Mouse (Mus musculus): ENCODE data around the gene Strc. TPM values are rescaled to one million over a fixed set of nuclear protein-coding genes. Genes with fewer than 3 reads are reported as not detected.

Gene Strc
- polyA plus RNA-seq, 1 experiment, result 0.11 TPM

DNA sequence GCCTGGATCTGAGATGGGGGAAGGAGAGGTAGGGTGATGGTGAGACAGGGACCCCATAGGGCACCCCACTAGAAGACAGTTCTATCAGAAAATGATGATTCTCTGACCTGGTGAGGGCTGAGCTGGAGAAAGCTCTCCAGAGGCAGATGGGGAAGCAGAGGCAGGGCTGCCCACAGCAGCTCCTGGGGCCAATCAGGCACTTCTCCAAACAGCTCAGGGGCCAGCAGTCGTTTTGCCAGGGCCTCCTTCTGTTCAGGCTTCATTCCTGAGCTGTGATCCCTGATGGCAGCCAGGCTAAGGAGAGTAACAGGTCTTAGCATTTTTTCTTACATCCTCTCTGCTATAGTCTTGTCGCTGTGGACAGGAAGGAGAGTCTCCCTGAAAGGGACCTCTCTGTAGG is 12.2 kb downstream of the Strc start:
- no peak overlapping the region for H3K27ac ChIP-seq (ENCODE audit: control insufficient read depth, insufficient read depth, low read depth, low read length)
- H3K27me3 ChIP-seq (ENCODE audit: control insufficient read depth, insufficient read depth, low read length), result no peaks in the 10 kb centered on the region
- TF ChIP-seq POLR2A (IDR thresholded peaks at IDR 0.05; ENCODE audit: control insufficient read depth, low read depth, low read length) (no peak), CTCF (IDR thresholded peaks at IDR 0.05; ENCODE audit: control insufficient read depth, insufficient read depth, insufficient replicate concordance, low read depth, low read length) (no peak)

DNA sequence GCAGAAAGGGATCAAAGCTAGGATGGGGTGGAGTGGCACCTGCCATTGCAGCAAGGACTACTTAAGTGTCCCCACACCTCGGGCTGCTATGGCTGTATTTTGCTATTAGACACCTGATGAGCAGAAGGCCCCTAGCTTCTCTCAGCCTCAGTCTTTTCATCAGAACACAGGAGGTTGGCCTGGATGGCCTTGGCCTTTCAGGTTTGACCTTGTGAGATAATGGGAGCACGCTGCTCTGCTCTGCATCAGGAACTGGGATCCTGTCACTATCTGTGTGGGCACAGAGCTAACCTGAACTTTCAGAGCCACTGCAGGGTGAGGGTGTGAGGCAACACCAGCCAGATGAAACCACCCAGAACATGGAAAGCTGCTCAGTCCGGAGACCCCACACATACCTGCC is 14.7 kb downstream of the Strc start:
- Histone ChIP-seq H3K27me3 (ENCODE audit: control insufficient read depth, insufficient read depth, low read length) (no peaks in the 10 kb centered on the region), H3K27ac (ENCODE audit: control insufficient read depth, insufficient read depth, low read depth, low read length) (no peak overlapping the region), H3K4me3 (ENCODE audit: control insufficient read depth, low read depth, low read length) (no peak overlapping the region), H3K36me3 (ENCODE audit: control insufficient read depth, insufficient read depth, low read length) (no peaks in the 10 kb centered on the region), H3K4me1 (ENCODE audit: control insufficient read depth, insufficient read depth, low read length) (peaks cover 6% of the 10 kb centered on the region)
- TF ChIP-seq CTCF (IDR thresholded peaks at IDR 0.05; ENCODE audit: control insufficient read depth, insufficient read depth, insufficient replicate concordance, low read depth, low read length), result no peak
- no peak for TF ChIP-seq POLR2A (IDR thresholded peaks at IDR 0.05; ENCODE audit: control insufficient read depth, low read depth, low read length)

More for the DNA sequence above, 12.2 kb downstream of the Strc start:
- H3K4me3 ChIP-seq (ENCODE audit: control insufficient read depth, low read depth, low read length), result no peak overlapping the region
- no peaks in the 10 kb centered on the region for H3K36me3 ChIP-seq (ENCODE audit: control insufficient read depth, insufficient read depth, low read length)
- peaks cover 6% of the 10 kb centered on the region for H3K4me1 ChIP-seq (ENCODE audit: control insufficient read depth, insufficient read depth, low read length)

DNA sequence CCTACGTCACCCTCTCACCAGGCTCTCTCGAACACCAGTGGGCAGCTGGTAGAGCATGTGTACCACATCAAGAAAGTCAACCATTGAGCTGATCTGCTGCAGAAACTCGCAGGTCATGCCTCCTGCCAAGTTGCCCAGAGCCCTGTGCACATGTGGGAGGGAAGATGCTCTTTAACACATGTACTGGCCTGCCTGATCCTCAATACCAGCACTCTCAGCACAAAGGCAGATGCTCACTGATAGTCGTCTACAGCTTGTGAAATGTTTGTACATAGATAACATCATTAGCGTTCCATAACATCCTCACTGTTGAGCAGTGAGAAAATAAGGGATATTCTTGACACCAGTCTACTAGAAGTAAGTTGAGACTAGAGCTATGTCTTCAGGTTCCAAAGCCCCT is 16.0 kb downstream of the Strc start:
- H3K4me3 ChIP-seq (ENCODE audit: control insufficient read depth, low read depth, low read length), result no peak overlapping the region
- no peaks in the 10 kb centered on the region for H3K27me3 ChIP-seq (ENCODE audit: control insufficient read depth, insufficient read depth, low read length)
- TF ChIP-seq CTCF (IDR thresholded peaks at IDR 0.05; ENCODE audit: control insufficient read depth, insufficient read depth, insufficient replicate concordance, low read depth, low read length) (no peak), POLR2A (IDR thresholded peaks at IDR 0.05; ENCODE audit: control insufficient read depth, low read depth, low read length) (no peak)
- H3K36me3 ChIP-seq (ENCODE audit: control insufficient read depth, insufficient read depth, low read length), result no peaks in the 10 kb centered on the region
- no peak overlapping the region for H3K27ac ChIP-seq (ENCODE audit: control insufficient read depth, insufficient read depth, low read depth, low read length)
- H3K4me1 ChIP-seq (ENCODE audit: control insufficient read depth, insufficient read depth, low read length), result no peaks in the 10 kb centered on the region

DNA sequence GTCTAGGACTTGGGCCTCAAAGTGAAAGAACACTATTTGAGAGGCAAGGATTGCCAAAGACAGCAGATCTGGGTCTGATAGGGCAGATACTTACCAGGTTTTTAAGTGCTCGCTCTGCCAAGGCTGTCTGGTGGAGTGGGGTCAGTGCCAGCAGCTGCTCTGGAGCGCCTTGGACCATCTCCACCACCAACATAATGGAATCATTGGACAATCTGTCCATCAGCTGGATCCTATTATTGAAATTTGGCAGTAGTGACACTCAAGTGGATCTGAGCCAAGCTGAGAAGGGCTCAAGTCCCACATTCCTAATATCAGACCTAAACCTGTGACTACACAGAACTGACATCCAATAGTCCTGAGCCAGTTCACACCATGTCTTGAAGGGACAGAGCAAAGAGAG is 18.1 kb downstream of the Strc start:
- H3K4me3 ChIP-seq (ENCODE audit: control insufficient read depth, low read depth, low read length), result no peak overlapping the region
- no peaks in the 10 kb centered on the region for H3K4me1 ChIP-seq (ENCODE audit: control insufficient read depth, insufficient read depth, low read length)
- H3K27me3 ChIP-seq (ENCODE audit: control insufficient read depth, insufficient read depth, low read length), result no peaks in the 10 kb centered on the region
- no peaks in the 10 kb centered on the region for H3K36me3 ChIP-seq (ENCODE audit: control insufficient read depth, insufficient read depth, low read length)
- no peak for TF ChIP-seq CTCF (IDR thresholded peaks at IDR 0.05; ENCODE audit: control insufficient read depth, insufficient read depth, insufficient replicate concordance, low read depth, low read length)
- TF ChIP-seq POLR2A (IDR thresholded peaks at IDR 0.05; ENCODE audit: control insufficient read depth, low read depth, low read length), result no peak
- H3K27ac ChIP-seq (ENCODE audit: control insufficient read depth, insufficient read depth, low read depth, low read length), result no peak overlapping the region

DNA sequence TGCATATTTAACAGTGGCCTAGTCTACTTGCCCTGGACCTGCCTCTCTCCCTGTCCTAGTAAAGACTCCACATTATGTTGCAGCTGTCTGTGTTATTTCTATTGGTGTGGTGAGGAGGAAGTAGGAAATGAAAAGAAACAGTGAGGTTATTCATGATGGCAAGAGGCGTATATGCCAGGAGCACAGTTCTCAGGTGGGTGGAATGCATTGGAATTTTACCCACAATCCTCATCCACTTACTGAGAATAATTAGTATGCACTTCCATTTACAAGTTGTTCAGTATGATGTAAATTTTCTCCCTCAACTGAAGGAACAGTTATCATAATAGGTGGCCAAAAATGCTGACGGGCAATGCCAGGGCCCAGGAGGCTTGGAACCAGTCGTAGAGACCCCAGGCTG is 23.3 kb downstream of the Strc start:
- no peak overlapping the region for H3K27ac ChIP-seq (ENCODE audit: control insufficient read depth, insufficient read depth, low read depth, low read length)
- H3K27me3 ChIP-seq (ENCODE audit: control insufficient read depth, insufficient read depth, low read length), result 0 out of 2 replicates have a peak, but pooled peaks cover 1% of the 10 kb centered on the region
- H3K36me3 ChIP-seq (ENCODE audit: control insufficient read depth, insufficient read depth, low read length), result no peaks in the 10 kb centered on the region
- TF ChIP-seq CTCF (IDR thresholded peaks at IDR 0.05; ENCODE audit: control insufficient read depth, insufficient read depth, insufficient replicate concordance, low read depth, low read length) (no peak), POLR2A (IDR thresholded peaks at IDR 0.05; ENCODE audit: control insufficient read depth, low read depth, low read length) (no peak)
- H3K4me3 ChIP-seq (ENCODE audit: control insufficient read depth, low read depth, low read length), result no peak overlapping the region
- peaks cover 5% of the 10 kb centered on the region for H3K4me1 ChIP-seq (ENCODE audit: control insufficient read depth, insufficient read depth, low read length)

DNA sequence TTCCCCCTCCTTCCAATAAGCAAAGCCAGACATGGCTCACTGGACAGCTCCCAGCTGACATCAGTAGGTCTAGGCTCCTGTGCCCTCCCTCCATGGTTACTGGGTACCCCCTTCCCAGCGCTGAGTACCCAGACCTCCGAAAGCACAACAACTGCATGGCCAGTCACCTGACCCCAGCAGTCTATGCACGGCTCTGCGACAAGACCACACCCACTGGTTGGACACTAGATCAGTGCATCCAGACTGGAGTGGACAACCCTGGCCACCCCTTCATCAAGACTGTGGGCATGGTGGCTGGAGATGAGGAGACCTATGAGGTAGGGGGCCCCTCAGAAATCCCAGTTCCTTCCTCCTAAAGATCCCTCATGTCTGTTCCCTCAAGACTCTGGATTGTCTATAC is 27.5 kb downstream of the Strc start:
- H3K4me3 ChIP-seq (ENCODE audit: control insufficient read depth, low read depth, low read length), result no peak overlapping the region
- TF ChIP-seq POLR2A (IDR thresholded peaks at IDR 0.05; ENCODE audit: control insufficient read depth, low read depth, low read length) (no peak), CTCF (IDR thresholded peaks at IDR 0.05; ENCODE audit: control insufficient read depth, insufficient read depth, insufficient replicate concordance, low read depth, low read length) (no peak)
- H3K36me3 ChIP-seq (ENCODE audit: control insufficient read depth, insufficient read depth, low read length), result no peaks in the 10 kb centered on the region
- H3K4me1 ChIP-seq (ENCODE audit: control insufficient read depth, insufficient read depth, low read length), result peaks cover 14% of the 10 kb centered on the region
- H3K27me3 ChIP-seq (ENCODE audit: control insufficient read depth, insufficient read depth, low read length), result 0 out of 2 replicates have a peak, but pooled peaks cover 2% of the 10 kb centered on the region
- H3K27ac ChIP-seq (ENCODE audit: control insufficient read depth, insufficient read depth, low read depth, low read length), result no peak overlapping the region

DNA sequence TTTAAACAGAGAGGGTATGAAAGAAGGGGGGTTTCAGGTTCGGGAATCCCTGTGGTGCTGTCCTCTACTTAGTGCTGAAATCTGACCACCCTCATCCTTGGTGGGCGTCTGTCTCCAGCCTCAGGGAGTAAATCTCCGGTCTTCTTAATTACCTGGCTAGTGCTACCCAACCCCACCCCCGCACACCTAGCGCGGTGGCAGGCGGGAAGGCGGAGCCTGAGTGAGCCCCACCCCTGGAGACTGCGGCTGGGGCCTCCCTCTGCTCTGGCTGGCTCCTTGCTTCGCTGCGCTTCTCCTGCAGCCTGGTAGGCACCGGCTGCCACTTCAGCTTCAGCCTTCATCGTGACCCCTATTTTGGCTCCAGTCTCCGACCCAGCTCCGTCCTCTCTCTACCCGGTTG is 28.6 kb downstream of the Strc start:
- no peak for TF ChIP-seq POLR2A (IDR thresholded peaks at IDR 0.05; ENCODE audit: control insufficient read depth, low read depth, low read length)
- TF ChIP-seq CTCF (IDR thresholded peaks at IDR 0.05; ENCODE audit: control insufficient read depth, insufficient read depth, insufficient replicate concordance, low read depth, low read length), result no peak
- 0 out of 2 replicates have a peak, but pooled peaks cover 2% of the 10 kb centered on the region for H3K27me3 ChIP-seq (ENCODE audit: control insufficient read depth, insufficient read depth, low read length)
- peak overlapping the region; percentile 21 for H3K4me3 ChIP-seq (ENCODE audit: control insufficient read depth, low read depth, low read length)
- H3K36me3 ChIP-seq (ENCODE audit: control insufficient read depth, insufficient read depth, low read length), result no peaks in the 10 kb centered on the region
- no peak overlapping the region for H3K27ac ChIP-seq (ENCODE audit: control insufficient read depth, insufficient read depth, low read depth, low read length)
- peaks cover 15% of the 10 kb centered on the region for H3K4me1 ChIP-seq (ENCODE audit: control insufficient read depth, insufficient read depth, low read length)

DNA sequence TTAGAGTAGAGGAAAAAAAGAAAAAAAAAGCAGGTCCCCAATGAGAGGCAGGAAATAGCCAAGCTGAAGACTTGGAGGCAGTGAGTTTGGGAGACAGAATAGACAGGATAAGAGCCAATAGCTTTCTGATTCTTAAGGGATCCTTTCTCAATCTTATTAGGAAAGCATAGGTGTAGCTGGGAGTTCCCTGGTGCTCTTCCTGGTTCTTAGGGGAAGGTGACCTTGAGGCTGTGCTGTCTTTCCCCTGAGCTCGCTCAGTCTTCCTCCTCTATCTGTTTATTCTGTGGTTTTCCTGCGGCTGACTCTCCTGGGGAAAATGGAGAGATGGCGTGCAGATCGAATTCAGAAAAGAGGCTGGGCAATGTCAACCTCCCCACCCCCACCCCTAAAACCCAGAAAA is 29.0 kb downstream of the Strc start:
- Histone ChIP-seq H3K27me3 (ENCODE audit: control insufficient read depth, insufficient read depth, low read length) (0 out of 2 replicates have a peak, but pooled peaks cover 2% of the 10 kb centered on the region), H3K27ac (ENCODE audit: control insufficient read depth, insufficient read depth, low read depth, low read length) (no peak overlapping the region), H3K4me1 (ENCODE audit: control insufficient read depth, insufficient read depth, low read length) (peaks cover 15% of the 10 kb centered on the region), H3K4me3 (ENCODE audit: control insufficient read depth, low read depth, low read length) (no peak overlapping the region), H3K36me3 (ENCODE audit: control insufficient read depth, insufficient read depth, low read length) (no peaks in the 10 kb centered on the region)
- TF ChIP-seq POLR2A (IDR thresholded peaks at IDR 0.05; ENCODE audit: control insufficient read depth, low read depth, low read length) (no peak), CTCF (IDR thresholded peaks at IDR 0.05; ENCODE audit: control insufficient read depth, insufficient read depth, insufficient replicate concordance, low read depth, low read length) (no peak)
